Mouse (Mus musculus) erythroblast, embryonic 14.5 days (primary cell): Measurements from ENCODE around the gene Sema4g.

Source experiments
- GATA1 ChIP-seq: IDR thresholded peaks from 2 replicates; pipeline ENCODE4 v1.6.1; 2012; ENCODE audit warnings: low read length, inconsistent platforms, mixed read lengths
- TAL1 ChIP-seq: IDR thresholded peaks from 3 replicates; pipeline ENCODE4 v1.6.1; 2012; ENCODE audit warnings: low read length, inconsistent platforms, mixed read lengths

GRCm38 (mm10) chr19:44982477-44983115 lies 6.3 kb upstream of the Sema4g start:
- TF ChIP-seq GATA1 (no peak), TAL1 (no peak)
